Mouse (Mus musculus): ENCODE measurements around the gene Naa80.

Gene Naa80

DNA sequence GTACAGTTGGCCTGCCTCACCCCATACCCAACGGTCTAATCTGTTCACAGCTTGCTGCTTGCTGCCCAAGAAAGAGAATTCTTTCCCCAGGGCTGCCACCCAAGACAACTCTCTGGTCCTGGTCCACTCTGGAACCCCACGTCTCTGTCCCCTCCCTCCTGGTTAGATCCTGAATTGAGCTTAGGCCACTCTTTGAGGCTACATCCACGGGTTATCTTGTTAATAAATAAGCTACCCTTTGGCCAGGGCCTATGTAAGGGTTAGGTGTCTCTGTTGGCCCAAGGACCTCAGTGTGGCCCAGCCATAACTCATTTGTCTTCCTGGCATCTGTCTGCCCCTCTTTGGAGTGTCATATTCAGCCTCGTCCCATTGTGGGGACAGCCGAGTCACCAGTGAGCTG, 19.7 kb downstream of the Naa80 start:
- no peak for DNase-seq

- DNase-seq: no peak
Measured at GRCm38 (mm10) chr9:107599433-107599832, 20.7 kb downstream of the Naa80 start.

DNA sequence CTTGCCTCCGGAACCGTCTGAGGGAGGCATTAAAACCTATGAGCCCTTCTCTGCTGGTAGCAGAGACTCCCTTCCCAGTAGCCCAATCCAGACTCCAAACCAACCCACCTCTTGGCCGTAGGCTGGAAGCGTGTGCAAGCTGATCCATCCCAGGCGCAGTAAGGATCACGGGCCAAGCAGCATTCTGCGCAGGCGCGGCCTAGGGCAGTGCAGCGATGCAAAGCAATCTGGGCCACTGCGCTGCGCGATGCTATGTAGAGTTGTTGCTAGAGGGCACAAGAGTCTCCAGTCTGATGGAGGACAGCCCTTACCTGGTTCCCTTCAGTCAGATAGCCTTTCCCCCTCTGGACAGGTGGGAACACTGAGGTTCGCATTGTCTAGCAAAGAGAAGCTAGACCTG, 21.2 kb downstream of the Naa80 start:
- no peak for DNase-seq

DNA sequence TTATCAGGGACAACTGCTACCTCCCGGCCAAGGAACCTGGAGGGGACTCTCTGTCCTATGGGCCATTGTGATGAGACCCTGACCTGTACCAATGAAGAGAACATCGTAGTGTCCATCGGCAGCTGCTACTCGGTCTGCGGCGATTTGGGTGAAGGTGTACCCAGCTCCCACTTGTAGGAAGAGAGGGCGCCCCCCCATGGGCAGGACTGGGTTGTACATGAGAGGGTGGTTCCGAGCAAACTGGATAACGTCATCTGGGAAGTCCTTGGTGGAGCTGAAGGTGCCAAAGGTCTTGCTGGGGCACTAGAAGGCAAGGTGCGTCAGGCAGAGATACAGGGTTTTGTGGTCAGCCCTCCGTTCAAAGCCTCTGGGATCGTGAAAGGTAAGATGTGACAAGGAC, 22.1 kb downstream of the Naa80 start:
- no peak for DNase-seq

DNA sequence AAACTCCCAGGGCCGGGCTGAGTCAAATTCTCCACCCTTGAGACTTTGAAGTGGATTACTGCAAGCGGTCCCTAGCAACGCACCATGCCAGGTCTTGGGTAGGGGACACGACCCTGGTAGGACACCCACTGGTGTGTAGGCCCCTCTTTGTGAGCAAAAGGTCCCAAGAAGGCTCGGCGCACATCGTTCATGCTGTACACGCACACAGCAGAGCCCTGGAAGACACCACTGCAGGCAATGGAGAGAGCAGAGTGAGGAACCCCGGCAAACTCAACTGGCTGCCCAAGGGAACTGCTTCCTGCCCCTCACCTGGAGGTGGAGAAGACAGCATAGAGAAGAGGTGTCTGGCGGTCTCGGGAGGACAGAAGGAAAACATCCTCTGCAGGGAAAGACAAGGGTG, 22.6 kb downstream of the Naa80 start:
- no peak for DNase-seq

DNA sequence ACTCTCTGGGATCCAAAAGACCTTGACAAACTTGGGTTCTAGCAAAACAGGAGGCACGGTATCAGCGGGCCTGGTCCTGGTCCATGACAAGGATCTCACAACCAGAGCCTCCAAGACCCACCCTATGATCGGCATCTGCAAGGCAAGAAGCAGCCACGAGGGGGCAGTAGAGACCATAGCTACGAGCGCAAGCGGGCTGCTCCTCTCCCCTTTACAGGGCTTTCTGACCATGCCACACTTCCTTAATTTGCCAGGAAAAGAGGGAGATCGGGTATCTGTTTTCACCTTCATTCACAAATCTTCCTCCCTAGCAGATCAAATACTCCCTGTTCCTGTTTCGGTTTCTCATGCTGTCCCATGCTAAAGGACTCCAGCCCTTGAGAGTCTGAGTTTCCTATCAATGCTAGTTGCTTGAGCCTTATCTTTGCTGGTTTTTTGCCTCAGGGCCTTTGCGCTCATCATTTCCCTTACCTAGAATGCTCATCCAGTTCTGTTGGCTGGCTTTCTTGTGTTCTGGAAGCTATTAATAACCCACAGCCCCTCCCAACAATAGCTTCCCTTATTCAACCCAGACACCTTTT, 23.5 kb downstream of the Naa80 start:
- peak; percentile 90 for DNase-seq

- DNase-seq: no peak
Measured at GRCm38 (mm10) chr9:107603251-107603650, 24.6 kb downstream of the Naa80 start.

DNA sequence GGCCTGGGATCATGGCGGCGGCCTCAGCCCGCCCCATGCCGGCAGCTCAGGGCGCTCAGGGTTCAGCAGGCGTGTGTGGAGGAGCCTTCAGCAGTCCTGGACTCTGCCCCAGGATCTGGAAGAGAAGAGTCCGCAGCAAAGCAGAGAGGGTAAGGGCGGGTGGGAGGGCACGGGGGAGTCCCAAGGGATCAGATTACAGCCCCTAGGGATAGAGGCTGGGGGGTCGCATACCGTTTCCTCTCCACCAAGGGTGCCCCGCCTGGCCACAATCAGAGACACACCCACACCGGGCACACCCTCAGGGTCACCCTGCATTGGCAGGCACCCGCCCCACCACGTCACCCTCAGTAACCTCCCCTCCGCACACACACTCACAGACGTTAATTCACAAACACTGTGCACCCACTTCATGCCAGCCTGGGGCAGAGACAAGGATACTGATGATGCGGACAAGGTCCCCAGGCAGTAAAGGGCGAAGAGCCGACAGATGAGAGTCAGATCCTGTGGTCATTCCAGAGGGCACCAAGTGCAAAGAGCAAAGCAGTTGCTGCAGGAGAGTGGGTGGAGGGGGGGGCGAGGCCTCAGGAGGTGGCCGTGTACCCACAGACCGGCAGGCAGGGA, 26.5 kb downstream of the Naa80 start:
- DNase-seq: no peak

GRCm38 (mm10) chr9:107606591-107606990, 27.9 kb downstream of the Naa80 start:
- no peak for DNase-seq

- no peak for DNase-seq
Measured at GRCm38 (mm10) chr9:107607036-107607435, 28.3 kb downstream of the Naa80 start.

GRCm38 (mm10) chr9:107607653-107608245, 29.1 kb downstream of the Naa80 start:
- DNase-seq: no peak

DNA sequence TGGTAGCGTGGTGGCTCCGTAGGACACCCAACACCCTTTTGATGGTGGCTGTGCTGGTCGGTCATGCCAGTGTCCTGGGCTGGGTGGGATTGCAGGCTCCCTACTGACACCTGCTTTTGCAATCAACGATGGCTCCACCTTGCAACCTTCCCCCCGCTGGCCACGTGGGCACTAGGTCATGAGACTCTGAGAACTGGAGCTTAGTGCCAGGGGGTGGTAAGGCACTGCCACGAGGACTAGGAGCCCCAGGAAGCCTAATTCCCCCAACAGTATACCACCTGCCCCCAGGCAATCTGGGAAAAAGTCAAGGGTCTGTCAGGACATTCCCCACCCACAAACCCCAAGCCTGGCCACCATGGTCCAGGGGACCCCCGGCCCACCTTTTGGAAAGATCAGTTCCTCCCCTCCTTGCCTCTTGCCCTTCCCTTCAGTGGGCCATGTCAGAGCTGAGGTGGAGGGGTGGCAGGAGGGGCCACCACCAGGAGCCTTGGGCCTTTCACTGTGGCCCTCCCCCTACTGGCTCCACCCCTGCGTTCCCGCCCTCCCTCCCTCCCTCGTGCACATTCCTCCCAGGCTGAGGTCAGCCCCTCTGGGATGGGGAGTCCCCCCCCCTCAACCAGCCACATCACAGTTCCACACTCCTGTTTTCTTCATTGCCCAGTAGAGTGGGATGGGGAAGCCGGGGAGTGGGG, 30.2 kb downstream of the Naa80 start, which contains the start of gene Sema3b:
Sema3b (minus strand) TSS at position 489 of the 692 bp plus-strand sequence.
- no peak for DNase-seq

GRCm38 (mm10) chr9:107609433-107609830, 30.7 kb downstream of the Naa80 start:
- no peak for DNase-seq

DNA sequence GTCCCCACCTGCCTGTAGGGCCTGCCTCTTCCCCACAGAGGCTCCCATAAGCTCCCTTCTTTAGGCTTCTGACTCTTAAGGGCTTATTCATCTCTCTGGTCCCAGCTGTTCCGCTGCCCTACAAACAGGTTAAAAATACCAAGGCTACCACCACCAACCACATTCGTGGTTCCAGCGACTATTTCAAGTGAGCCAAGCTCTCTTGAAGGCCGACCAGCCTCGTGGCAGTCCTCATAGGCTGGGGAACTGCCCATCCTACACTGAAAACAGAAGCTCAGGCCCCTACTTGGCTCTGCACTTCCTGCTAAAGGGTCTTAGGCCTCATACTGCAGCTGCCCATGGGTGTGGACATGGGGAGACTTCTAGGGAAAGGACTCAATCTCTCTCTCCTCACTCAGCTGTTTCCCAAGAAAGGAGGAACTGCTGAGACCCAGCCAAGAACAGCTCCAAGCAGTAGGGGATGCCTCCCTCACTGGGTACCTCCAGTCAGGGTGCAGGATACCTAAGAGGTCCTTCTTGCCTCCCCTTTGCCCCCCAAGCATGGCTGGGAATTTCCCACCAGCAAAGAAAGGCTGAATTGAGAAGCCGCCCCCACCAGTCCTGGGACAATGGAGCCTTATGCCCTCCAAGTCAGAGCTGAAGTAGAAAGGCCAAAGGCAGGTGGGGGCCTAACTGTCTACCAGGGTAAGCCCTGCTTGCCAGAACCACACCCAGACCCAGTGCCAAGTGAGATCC, 32.9 kb downstream of the Naa80 start:
- no peak for DNase-seq

GRCm38 (mm10) chr9:107612191-107612944, 33.7 kb downstream of the Naa80 start:
- DNase-seq: peak; percentile 99

GRCm38 (mm10) chr9:107612945-107613569, 34.4 kb downstream of the Naa80 start:
- no peak for DNase-seq

DNA sequence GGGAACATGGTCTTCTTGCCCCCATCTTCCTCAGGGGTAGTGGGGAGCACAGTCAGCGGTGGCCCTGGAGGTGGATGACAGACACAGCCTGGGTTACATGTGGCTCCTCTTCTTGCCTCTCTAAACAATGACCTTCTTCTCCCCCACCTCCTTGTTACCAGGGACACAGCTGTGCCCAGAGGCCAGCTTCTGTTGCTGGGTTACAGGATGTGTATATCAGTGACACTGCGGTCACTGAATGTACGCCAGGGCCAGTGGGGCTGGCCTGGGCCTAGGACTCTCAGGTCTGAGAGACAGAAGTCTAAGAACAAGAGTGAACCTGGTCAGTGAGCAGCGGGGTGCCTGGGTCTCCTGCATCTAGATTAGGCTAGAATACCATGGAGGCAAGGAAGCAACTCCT, 36.3 kb downstream of the Naa80 start:
- no peak for DNase-seq

DNA sequence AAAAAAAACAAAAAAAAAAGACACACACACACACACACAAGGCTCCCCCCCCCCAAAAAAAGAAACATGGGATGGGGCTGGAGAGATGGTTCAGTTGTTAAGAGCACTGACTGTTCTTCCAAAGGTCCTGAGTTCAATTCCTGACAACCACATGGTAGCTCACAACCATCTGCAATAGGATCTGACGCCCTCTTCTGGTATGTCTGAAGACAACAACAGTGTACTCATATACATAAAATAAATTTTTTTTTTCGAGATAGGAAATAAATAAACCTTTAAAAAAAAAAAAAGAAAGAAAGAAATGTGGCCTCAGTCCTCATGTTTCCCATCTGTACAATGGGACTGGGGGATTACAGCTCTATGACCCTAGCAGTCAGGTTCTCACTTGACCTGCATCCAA, 38.8 kb downstream of the Naa80 start:
- no peak for DNase-seq

GRCm38 (mm10) chr9:107618098-107618497, 39.4 kb downstream of the Naa80 start:
- no peak for DNase-seq

DNA sequence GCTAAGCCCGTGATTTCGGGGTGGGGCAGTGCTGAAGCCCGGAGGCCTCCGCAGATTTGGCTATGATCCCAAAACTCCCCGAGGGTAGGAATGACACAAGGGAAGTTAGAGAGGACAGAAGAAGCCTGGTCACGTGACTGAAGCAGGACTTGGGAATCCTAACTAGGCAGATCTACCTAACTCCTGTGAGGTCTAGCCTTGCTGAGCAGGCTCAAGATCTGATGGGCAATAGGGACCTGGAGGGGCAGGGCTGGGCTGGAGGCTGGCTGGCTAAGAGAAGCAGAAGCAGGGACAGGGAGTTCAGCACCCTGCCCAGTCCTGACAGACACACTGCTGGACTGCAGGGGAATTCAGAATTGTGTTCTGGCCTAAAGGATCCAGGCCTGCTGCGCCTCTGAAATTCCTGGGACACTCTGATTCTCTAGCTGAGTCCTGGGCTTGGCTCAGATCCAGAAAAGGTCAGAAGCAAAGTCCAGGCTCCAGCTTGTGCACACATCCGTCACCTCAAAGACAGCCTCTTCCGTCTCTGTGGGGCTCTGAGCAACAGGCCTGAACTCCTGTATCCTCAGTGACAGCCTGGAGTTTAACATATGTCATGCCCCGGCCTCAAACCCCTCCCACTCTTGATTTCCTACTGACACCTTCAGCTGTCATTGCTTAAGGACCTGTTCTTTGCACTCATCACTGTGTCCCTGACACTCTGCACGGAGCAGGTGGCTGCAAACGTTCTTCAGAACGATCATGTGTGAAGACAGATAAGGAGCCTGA, 40.3 kb downstream of the Naa80 start:
- DNase-seq: no peak

GRCm38 (mm10) chr9:107619546-107619879, 40.8 kb downstream of the Naa80 start:
- no peak for DNase-seq

Measured in cerebellum, adult 11 months (tissue).